Mouse (Mus musculus) spleen, adult 2 months (tissue): ENCODE data around the gene Zfhx3.

Source experiments
- CTCF ChIP-seq: fragments of 200-500 bp; IDR thresholded peaks from 2 replicates; pipeline ENCODE4 v1.5.1; 2011; ENCODE audit warnings: mild to moderate bottlenecking, inconsistent platforms; ENCODE audit not compliant: insufficient read depth, insufficient read length, insufficient replicate concordance; ENCODE audit errors: extremely low read depth
- POLR2A ChIP-seq: fragments of 200-500 bp; IDR thresholded peaks from 2 replicates; pipeline ENCODE4 v1.6.1; 2011; ENCODE audit warnings: low read depth, low read length, inconsistent platforms

DNA sequence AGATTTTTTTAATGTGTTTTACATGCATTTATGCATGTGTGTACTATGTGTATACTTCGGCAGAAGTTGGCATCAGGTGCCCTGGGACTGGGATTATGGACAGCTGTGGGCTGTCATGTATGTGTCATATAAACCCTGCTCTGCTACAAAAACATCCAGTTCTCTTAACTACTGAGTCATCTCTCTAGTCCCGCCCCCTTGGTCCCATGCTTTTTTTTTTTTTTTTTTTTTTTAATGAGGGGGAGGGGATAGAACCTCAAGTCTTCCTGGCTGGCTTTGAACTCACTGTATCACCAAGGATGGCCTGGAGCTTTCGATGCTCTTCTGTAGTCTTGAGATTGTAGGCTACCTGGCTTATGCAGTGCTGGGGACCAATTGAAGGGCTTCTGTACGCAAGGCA, 827.9 kb downstream of the Zfhx3 start:
- TF ChIP-seq CTCF (no peak), POLR2A (no peak)
